Mouse (Mus musculus): Measurements from ENCODE around the gene Gm21974. TPM values are rescaled to one million over a fixed set of nuclear protein-coding genes. Genes with fewer than 3 reads are reported as not detected.
"Not testable (repeated sequence)": the region's sequence is repeated elsewhere in the genome, so short reads cannot be mapped to it uniquely, and the experiment has no call there.

The Gm21974 gene
- total and polyA plus RNA-seq, 3 experiments, result not detected

DNA sequence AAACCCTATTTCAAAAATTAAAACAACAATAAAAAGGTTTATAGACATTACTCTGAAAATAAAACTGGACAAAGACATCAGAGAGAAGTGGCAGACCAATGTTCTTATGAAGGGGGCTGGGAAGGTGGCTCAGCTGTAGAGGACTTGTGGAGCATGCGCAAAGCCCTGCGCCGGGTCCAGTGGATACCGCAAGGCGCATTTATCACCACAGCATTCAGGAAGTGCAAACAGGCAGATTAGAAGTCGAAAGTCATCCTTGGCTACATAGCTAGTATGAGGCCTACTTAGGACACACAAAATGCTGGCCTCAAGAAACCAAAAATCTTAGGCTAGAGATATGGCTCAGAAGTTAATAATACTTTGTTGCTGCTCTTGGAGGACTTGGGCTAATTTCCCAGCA lies 37.0 kb downstream of the Gm21974 start:
- H3K27me3 ChIP-seq (ENCODE audit: insufficient read depth, low read length), result peaks cover 11% of the 10 kb centered on the region
- H3K9me3 ChIP-seq (replicated peaks), result no peaks in the 10 kb centered on the region
- ATAC-seq (ENCODE audit: extremely low read depth, insufficient number of reproducible peaks, low FRiP score, poor library complexity, severe bottlenecking) (no peak), DNase-seq (ENCODE audit: low spot score) (no peak)
- H3K4me1 ChIP-seq (ENCODE audit: insufficient read depth, low read depth, low read length), result 0 out of 2 replicates have a peak, but pooled peaks cover 3% of the 10 kb centered on the region
- TF ChIP-seq TAL1 (conservative IDR thresholded peaks at IDR 0.05; ENCODE audit: low read depth, low read length) (no peak), CTCF (IDR thresholded peaks at IDR 0.05; ENCODE audit: low read depth, low read length) (no peak), GATA2 (IDR thresholded peaks at IDR 0.05; ENCODE audit: borderline replicate concordance, low read depth, low read length) (no peak)
- no peak overlapping the region for H3K4me3 ChIP-seq (ENCODE audit: low read depth, low read length)
- H3K36me3 ChIP-seq (replicated peaks), result peaks cover 5% of the 10 kb centered on the region

DNA sequence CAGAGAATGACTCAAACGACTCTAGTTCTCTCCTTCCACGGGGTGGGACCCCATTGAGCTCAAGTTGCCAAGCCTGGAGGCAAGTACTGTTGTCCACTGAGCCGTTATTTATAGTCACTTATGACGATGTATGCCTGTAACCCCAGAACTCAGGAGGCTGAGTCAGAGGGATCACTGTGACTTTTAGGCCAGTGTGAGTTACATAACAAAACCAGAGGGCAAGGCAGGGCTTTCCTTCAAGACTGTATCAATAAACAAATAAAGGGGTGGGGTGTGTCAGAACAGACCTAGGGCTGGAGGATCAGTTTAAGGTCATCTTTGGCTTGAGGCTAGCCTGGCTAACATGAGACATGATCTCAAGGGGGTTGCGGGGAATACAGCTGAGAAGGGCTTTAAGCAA lies 44.3 kb downstream of the Gm21974 start:
- no peak for ATAC-seq (ENCODE audit: extremely low read depth, insufficient number of reproducible peaks, low FRiP score, poor library complexity, severe bottlenecking)

DNA sequence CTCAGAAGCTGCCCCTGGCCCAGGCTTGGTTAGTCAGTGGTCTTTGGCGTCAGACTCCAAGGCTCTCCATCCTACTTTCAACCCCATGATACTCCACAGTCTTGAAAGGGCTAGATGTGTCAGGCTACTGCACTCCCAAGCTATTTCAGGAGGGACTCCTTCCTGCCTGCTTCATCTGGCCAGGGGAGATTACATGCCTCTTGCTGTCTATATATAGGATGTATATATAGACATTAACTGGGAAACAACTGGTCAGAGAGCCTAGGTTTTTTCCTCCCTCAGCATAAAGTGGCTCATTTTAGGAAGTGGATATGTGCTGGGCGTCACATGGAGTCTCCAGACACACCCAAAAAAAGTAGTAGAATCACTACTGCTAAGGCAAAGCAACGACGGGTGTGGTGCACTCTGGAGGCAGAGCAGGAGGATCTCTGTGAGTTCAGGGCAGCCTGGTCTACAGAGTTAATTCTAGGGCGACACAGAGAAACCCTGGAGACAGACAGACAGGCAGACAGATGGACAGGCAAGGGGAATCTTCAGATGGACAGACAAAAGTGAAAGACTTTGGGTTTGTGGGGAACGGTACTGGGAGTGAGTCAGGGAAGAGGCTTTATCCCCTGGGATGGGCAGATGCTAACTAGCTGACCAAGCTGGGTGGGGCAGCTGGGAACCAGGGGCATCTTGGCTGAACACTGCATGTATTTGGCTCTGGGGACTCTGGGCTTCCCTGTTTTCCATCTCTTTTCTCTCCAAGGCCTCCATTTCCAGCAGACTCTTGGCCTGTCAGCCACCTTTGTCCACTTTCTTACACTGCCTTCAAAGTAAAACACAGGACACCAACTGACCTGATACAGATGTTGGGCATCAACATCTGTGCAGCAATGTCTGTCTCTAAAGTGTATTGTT lies 45.0 kb downstream of the Gm21974 start:
- peaks cover 48% of the 10 kb centered on the region for H3K36me3 ChIP-seq (replicated peaks)
- H3K4me3 ChIP-seq (ENCODE audit: low read depth, low read length), result no peak overlapping the region
- ATAC-seq (ENCODE audit: extremely low read depth, insufficient number of reproducible peaks, low FRiP score, poor library complexity, severe bottlenecking) (no peak), DNase-seq (ENCODE audit: low spot score) (no peak)
- TF ChIP-seq CTCF (IDR thresholded peaks at IDR 0.05; ENCODE audit: low read depth, low read length) (no peak), GATA1 (IDR thresholded peaks at IDR 0.05; ENCODE audit: borderline replicate concordance, low read length) (no peak), POLR2AphosphoS5 (IDR thresholded peaks at IDR 0.05; ENCODE audit: insufficient replicate concordance, low read depth, low read length) (no peak), GATA2 (IDR thresholded peaks at IDR 0.05; ENCODE audit: borderline replicate concordance, low read depth, low read length) (no peak), TAL1 (conservative IDR thresholded peaks at IDR 0.05; ENCODE audit: low read depth, low read length) (no peak)
- peaks cover 6% of the 10 kb centered on the region; the same call in 1 of the 2 replicates for H3K27me3 ChIP-seq (ENCODE audit: insufficient read depth, low read length)
- H3K4me1 ChIP-seq (ENCODE audit: insufficient read depth, low read depth, low read length), result peaks cover 13% of the 10 kb centered on the region
- no peaks in the 10 kb centered on the region for H3K9me3 ChIP-seq (replicated peaks)

More for the DNA sequence above, 44.3 kb downstream of the Gm21974 start:
- TF ChIP-seq GATA1 (IDR thresholded peaks at IDR 0.05; ENCODE audit: borderline replicate concordance, low read length) (no peak), GATA2 (IDR thresholded peaks at IDR 0.05; ENCODE audit: borderline replicate concordance, low read depth, low read length) (no peak), POLR2AphosphoS5 (IDR thresholded peaks at IDR 0.05; ENCODE audit: insufficient replicate concordance, low read depth, low read length) (no peak), TAL1 (conservative IDR thresholded peaks at IDR 0.05; ENCODE audit: low read depth, low read length) (no peak), CTCF (IDR thresholded peaks at IDR 0.05; ENCODE audit: low read depth, low read length) (no peak)
- H3K9me3 ChIP-seq (replicated peaks), result no peaks in the 10 kb centered on the region
- DNase-seq (ENCODE audit: low spot score), result no peak
- H3K4me3 ChIP-seq (ENCODE audit: low read depth, low read length), result no peak overlapping the region
- H3K4me1 ChIP-seq (ENCODE audit: insufficient read depth, low read depth, low read length), result peaks cover 13% of the 10 kb centered on the region
- H3K36me3 ChIP-seq (replicated peaks), result peaks cover 41% of the 10 kb centered on the region
- peaks cover 8% of the 10 kb centered on the region; the same call in 1 of the 2 replicates for H3K27me3 ChIP-seq (ENCODE audit: insufficient read depth, low read length)

DNA sequence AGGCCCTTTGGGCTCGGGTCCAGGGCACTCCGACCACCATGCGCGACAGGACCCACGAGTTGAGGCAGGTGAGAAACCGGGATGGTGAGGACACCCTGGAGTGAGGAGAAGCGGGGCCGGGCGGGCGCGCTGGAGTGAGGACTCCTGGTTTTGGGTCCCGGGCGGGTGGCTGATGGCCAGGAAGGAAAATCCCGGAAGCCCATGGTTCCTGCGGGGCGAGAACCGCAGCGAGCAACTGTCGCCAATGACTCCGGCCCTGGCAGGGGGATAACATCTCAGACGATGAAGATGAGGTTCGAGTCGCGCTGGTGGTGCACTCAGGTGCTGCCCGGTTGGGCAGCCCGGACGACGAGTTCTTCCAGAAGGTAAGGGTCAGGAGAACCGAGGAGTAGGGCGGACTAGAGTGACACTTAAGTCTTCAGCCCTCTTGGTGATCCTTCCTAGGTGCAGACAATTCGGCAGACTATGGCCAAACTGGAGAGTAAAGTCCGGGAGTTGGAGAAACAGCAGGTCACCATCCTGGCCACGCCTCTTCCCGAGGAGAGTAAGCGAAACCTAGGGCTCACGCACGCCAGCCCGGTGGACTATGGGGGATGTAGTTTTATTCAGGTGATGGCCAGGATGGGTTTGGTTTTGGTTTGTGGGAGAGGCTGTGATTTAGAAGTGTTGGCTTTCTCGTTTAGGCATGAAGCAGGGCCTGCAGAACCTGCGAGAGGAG lies 53.1 kb downstream of the Gm21974 start:
- peak; percentile 64 for ATAC-seq (ENCODE audit: extremely low read depth, insufficient number of reproducible peaks, low FRiP score, poor library complexity, severe bottlenecking)
- peaks cover 3% of the 10 kb centered on the region; the same call in 1 of the 2 replicates for H3K9me3 ChIP-seq (replicated peaks)
- H3K27me3 ChIP-seq (ENCODE audit: insufficient read depth, low read length), result peaks cover 2% of the 10 kb centered on the region; the same call in 1 of the 2 replicates
- no peak for TF ChIP-seq TAL1 (conservative IDR thresholded peaks at IDR 0.05; ENCODE audit: low read depth, low read length)
- TF ChIP-seq GATA1 (IDR thresholded peaks at IDR 0.05; ENCODE audit: borderline replicate concordance, low read length), result no peak
- TF ChIP-seq POLR2AphosphoS5 (IDR thresholded peaks at IDR 0.05; ENCODE audit: insufficient replicate concordance, low read depth, low read length), result no peak
- no peak for TF ChIP-seq CTCF (IDR thresholded peaks at IDR 0.05; ENCODE audit: low read depth, low read length)
- no peak for TF ChIP-seq GATA2 (IDR thresholded peaks at IDR 0.05; ENCODE audit: borderline replicate concordance, low read depth, low read length)
- peak overlapping the region; percentile 85 for H3K4me3 ChIP-seq (ENCODE audit: low read depth, low read length)
- peak; percentile 83 for DNase-seq (ENCODE audit: low spot score)
- peaks cover 40% of the 10 kb centered on the region for H3K36me3 ChIP-seq (replicated peaks)
- H3K4me1 ChIP-seq (ENCODE audit: insufficient read depth, low read depth, low read length), result peaks cover 23% of the 10 kb centered on the region

DNA sequence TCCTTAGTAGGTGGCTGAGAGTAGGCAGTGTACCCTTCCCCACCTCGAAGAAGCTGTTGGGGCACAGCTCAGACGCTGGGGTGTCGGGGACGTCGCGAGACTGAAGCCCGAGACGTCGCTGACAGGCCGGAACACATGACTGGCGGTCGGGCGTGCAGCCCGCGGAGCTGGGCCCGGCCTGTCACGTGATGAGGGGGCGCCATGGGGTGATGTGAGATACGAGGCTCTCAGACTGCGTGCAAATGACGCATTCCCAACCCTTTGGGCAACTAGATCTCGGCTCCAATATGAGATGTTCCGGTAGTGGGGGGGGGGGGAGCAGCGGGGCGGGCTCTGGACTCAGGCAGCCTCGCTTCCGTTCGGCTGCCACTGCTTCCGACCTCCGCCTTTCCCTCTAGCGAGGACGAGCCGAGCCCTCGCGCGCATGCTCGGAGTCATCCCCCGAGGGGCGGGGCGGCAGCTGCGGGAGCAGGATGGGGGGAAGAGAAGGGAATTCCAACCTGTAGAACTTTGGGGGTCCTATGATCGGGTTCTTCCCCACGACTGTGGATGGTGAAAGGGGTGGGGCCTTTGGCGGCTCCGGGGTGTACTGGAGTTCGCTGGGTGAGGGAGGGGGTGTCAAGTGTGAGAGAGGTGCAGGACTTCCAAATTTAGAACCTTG lies 53.8 kb downstream of the Gm21974 start:
- ATAC-seq (ENCODE audit: extremely low read depth, insufficient number of reproducible peaks, low FRiP score, poor library complexity, severe bottlenecking) (peak; percentile 74), DNase-seq (ENCODE audit: low spot score) (peak; percentile 92)
- Histone ChIP-seq H3K4me3 (ENCODE audit: low read depth, low read length) (peak overlapping the region; percentile 85), H3K4me1 (ENCODE audit: insufficient read depth, low read depth, low read length) (peaks cover 23% of the 10 kb centered on the region), H3K36me3 (replicated peaks) (peaks cover 33% of the 10 kb centered on the region), H3K27me3 (ENCODE audit: insufficient read depth, low read length) (peaks cover 2% of the 10 kb centered on the region; the same call in 1 of the 2 replicates), H3K9me3 (replicated peaks) (peaks cover 3% of the 10 kb centered on the region; the same call in 1 of the 2 replicates)
- TF ChIP-seq TAL1 (conservative IDR thresholded peaks at IDR 0.05; ENCODE audit: low read depth, low read length), result no peak
- no peak for TF ChIP-seq CTCF (IDR thresholded peaks at IDR 0.05; ENCODE audit: low read depth, low read length)

DNA sequence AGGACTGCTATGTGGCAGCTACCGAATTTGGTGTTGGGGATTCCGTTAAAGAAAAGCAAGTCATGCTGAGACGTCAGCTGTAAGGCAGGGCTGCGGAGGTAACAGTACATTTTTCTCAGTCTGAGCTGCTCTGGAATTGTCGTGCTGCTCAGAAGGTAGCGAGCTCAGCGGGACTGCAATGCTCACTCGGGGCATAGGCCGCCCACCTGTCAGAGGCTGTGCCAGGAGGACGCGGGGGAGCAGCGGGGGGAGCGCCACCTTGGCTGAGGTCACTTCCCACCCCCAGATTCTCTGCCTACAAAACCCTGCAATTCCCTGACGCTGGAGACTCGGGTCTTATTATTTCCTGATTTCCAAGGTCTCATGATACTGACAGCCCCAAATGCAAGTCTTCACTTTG lies 54.4 kb downstream of the Gm21974 start:
- TF ChIP-seq CTCF (IDR thresholded peaks at IDR 0.05; ENCODE audit: low read depth, low read length) (no peak), GATA2 (IDR thresholded peaks at IDR 0.05; ENCODE audit: borderline replicate concordance, low read depth, low read length) (no peak), GATA1 (IDR thresholded peaks at IDR 0.05; ENCODE audit: borderline replicate concordance, low read length) (no peak), TAL1 (conservative IDR thresholded peaks at IDR 0.05; ENCODE audit: low read depth, low read length) (no peak), POLR2AphosphoS5 (IDR thresholded peaks at IDR 0.05; ENCODE audit: insufficient replicate concordance, low read depth, low read length) (no peak)
- no peak for ATAC-seq (ENCODE audit: extremely low read depth, insufficient number of reproducible peaks, low FRiP score, poor library complexity, severe bottlenecking)
- Histone ChIP-seq H3K36me3 (replicated peaks) (peaks cover 28% of the 10 kb centered on the region), H3K4me1 (ENCODE audit: insufficient read depth, low read depth, low read length) (peaks cover 23% of the 10 kb centered on the region), H3K9me3 (replicated peaks) (peaks cover 3% of the 10 kb centered on the region; the same call in 1 of the 2 replicates), H3K27me3 (ENCODE audit: insufficient read depth, low read length) (peaks cover 3% of the 10 kb centered on the region; the same call in 1 of the 2 replicates), H3K4me3 (ENCODE audit: low read depth, low read length) (peak overlapping the region; percentile 85; the same call in 1 of the 2 replicates)
- DNase-seq (ENCODE audit: low spot score), result no peak

DNA sequence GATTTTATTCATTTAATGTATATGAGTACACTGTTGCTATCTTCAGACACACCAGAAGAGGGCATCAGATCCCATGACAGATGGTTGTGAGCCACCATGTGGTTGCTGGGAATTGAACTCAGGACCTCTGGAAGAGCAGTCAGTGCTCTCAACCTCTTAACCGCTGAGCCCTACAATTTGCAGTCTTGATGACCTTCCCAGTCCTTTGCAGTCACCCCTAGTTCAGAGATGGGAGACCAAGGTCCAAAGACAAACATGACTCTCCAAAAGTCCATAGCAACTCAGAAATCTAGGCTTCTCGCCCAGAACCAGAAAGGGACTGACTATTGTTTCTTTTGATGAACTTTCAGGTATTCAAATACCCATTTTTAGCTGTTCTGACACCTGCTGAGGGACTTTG lies 55.2 kb downstream of the Gm21974 start:
- H3K27me3 ChIP-seq (ENCODE audit: insufficient read depth, low read length); DNase-seq (ENCODE audit: low spot score); ATAC-seq (ENCODE audit: extremely low read depth, insufficient number of reproducible peaks, low FRiP score, poor library complexity, severe bottlenecking); H3K9me3 ChIP-seq (replicated peaks); H3K4me3 ChIP-seq (ENCODE audit: low read depth, low read length): not testable (repeated sequence)
- Histone ChIP-seq H3K4me1 (ENCODE audit: insufficient read depth, low read depth, low read length) (peaks cover 23% of the 10 kb centered on the region), H3K36me3 (replicated peaks) (peaks cover 21% of the 10 kb centered on the region)

DNA sequence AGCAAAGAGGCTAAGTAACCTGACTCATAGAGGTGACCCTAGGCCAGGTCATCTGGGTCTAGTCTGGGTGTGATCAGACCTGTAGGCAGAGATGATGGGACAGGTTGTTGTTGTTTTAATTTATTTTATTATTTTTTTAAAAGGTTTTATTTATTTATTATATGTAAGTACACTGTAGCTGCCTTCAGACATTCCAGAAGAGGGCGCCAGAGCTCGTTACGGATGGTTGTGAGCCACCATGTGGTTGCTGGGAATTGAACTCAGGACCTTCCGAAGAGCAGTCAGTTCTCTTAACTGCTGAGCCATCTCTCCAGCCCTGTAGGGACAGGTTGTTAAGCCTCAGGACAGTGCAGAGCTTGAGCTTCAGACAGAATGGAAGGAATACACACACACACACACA lies 57.4 kb downstream of the Gm21974 start:
- H3K4me3 ChIP-seq (ENCODE audit: low read depth, low read length); ATAC-seq (ENCODE audit: extremely low read depth, insufficient number of reproducible peaks, low FRiP score, poor library complexity, severe bottlenecking); H3K27me3 ChIP-seq (ENCODE audit: insufficient read depth, low read length); DNase-seq (ENCODE audit: low spot score); H3K9me3 ChIP-seq (replicated peaks); H3K36me3 ChIP-seq (replicated peaks): not testable (repeated sequence)
- H3K4me1 ChIP-seq (ENCODE audit: insufficient read depth, low read depth, low read length), result peaks cover 18% of the 10 kb centered on the region
